Mouse (Mus musculus) olfactory bulb, adult 2 months (tissue): ENCODE measurements around the gene Yod1.

Source experiments
- CTCF ChIP-seq: fragments of 200-500 bp; IDR thresholded peaks from 2 replicates; pipeline ENCODE4 v1.5.1; 2012; ENCODE audit warnings: low read depth, mild to moderate bottlenecking, low read length, moderate library complexity; ENCODE audit not compliant: insufficient read depth
- POLR2A ChIP-seq: fragments of 200-500 bp; IDR thresholded peaks from 2 replicates; pipeline ENCODE4 v1.6.1; 2012; ENCODE audit warnings: mild to moderate bottlenecking, low read depth, low read length, moderate library complexity; ENCODE audit not compliant: insufficient read depth

DNA sequence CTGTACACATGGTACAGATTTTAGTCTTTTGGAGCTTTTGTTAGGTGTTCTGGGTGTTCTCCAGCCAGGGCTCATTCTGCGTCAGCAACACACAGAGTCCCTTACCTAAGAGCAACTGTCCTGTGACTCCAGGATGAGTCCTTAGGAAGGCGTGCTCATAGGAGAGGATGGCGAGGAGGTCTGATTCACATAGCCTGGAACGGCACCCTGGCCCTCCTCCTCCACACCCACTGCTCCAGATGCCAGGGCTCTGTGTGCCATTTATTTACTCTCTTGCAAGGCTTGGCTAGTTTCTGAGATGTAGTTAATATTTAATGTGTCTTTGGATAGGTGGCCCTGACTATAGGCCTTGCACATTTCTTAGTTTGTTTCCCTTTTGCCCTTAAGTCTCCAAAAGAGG lies 16.5 kb downstream of the Yod1 start:
- TF ChIP-seq CTCF (no peak), POLR2A (no peak)
